Mouse (Mus musculus): Measurements from ENCODE around the gene Fbxo47.

Fbxo47 gene

DNA sequence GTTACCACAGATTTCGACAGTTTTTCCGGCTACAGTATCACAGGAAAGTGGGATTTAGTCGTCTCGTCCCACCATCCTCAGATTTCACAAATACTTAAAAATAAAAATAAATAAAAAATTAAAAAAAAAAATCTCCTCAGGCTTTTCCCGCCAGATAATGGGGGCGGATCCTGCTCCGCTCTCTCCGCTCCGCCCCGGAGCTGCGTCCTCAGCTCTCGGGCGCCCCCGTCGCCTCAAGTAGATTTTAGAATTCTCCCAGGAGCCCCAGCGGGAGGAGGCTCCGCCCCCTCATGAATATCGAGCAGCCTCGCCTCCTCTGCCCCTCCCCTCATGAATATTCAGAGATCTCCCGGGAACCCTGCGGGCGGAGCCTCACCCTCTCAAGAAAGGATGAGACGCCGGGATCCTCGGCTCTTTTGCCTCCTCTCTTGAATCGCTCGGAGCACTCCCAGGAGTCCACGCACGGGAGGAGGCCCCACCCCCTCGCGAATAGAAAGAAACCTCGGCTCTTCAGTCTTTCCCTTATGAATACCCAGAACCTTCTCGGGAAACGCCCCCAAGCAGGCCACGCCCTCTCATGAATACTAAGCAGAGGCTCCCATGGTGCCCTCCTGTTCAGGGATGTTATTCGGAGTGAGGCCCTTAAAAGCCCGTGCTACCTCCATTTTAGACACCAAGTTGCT is at the start of gene Fbxo47:
TSS of gene Fbxo47 (minus strand) at position 237 of the 683 bp plus-strand sequence.
- peak; percentile 96 for DNase-seq (ENCODE audit: low spot score)

DNA sequence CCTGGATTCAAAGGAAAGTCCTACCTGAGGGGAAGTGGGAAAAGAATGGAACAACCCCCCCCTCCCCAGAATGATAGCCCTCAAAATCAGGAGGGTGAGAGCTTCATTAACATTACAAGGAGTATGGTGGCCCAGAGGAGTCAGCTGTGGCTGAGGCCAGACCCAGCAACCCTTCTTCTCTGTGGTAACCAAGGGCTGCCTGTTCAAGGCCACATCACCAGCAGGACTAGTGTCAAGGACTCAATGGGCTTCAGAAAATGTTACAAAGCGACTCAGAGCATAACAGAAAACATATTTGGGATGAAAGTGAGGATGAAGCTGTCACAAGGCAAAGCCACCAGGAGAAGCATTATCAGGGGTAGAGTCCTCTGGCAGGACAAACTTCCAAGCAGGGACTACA is 49.6 kb upstream of the Fbxo47 start:
- DNase-seq (ENCODE audit: low spot score): no peak

DNA sequence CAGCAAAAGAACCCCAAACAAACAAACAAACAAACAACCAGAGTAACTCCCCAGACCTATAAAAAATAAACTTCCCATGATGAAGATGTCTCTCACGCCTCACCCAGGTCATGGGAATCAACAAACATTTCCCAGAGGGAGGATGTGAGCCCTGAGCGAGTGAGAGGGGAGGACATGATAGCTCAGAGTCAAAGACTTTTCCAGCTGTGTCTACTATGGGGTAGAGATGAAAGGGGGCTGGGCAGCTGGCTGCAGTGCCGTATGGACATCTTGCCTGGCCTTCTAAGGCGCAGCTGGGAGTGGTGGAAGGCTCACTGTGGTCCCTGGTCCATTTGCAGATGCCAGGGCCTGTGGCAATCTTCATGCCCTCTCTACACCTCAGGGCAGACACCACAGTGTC is 45.0 kb upstream of the Fbxo47 start:
- DNase-seq (ENCODE audit: low spot score): no peak

DNA sequence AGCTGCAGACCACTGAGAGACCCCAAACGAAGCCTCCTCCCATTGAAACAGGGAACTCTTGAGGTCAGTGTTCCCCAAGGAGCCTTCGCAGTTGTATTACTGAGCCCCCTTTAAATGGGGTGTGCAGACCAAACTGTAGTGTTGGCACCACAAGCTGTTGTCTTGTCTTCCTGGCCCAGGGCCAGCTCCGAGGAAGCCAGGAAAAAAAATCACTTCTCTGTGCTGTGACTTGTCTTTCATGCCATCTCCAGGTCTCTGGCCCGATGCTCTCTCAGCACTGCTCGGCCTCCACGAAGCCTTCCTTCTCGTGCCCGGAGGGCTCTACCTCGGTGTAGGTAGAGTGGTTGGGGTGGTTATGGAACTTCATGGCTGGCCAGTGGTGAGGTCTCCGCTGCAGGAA is 40.3 kb upstream of the Fbxo47 start:
- DNase-seq (ENCODE audit: low spot score): peak; percentile 35

DNA sequence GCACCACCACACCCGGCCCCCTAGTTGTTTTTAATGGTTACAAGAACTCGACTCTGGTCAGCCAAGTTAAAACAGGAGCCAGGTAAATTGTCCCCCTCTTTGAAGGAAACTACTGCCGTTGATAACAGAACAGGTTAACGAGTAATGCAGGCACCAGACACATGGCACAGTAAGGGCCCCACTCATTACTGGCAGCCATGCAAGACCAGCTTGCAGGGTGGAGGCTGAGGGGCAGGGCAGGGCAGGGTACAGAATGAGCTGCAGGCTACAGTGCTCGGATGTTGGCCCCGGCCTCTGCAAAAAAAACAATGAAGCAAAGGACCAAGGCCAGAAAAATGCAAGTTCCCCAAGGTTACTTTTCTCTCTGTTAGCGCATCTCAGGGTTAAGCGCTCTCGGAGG is 39.7 kb upstream of the Fbxo47 start:
- DNase-seq (ENCODE audit: low spot score): no peak

DNA sequence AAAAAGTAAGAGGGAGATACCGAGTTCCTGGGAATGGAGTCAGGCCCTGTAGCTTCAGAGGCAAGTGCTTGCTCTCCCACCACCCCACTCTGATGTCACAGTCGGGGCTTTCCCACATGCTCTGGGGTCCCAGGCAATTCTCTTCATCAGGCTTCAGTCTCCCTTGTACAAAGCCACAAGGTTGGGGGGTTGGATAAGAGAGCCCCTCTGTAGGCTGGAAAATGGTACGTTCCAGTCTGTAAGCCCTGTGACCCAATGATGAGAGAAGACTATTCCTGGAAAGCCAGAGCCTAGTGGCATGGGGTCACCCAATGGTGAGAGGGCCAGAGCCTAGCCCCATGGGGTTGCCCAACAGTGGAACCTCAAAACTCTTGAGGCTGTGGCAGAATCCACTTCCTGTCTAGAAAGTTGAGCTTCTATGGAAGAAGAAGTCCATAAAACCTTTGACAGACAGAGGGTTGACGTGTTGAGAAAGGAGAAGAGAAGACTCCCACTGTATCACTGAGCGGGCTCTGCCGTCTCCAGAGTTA is 32.1 kb upstream of the Fbxo47 start:
- DNase-seq (ENCODE audit: low spot score): no peak

DNA sequence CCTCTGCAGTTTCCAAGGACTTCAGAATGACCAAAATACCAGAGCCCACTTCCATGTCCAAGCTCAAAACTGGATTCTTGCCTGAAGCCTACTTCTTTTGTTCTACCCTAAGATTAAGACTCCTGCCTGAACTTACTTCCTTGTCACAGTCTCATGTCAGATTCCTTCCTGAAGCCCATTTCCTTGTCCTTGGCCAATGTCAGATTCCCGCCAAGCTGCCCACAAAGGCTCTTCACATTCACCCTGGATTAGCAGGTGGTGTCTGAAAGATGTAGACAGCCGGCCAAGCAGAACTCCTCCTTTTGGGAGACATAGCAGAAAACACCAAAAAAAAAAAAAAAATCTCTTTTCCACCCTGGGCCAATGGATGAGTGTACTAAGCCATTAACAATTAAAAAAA is 31.5 kb upstream of the Fbxo47 start:
- DNase-seq (ENCODE audit: low spot score): no peak

DNA sequence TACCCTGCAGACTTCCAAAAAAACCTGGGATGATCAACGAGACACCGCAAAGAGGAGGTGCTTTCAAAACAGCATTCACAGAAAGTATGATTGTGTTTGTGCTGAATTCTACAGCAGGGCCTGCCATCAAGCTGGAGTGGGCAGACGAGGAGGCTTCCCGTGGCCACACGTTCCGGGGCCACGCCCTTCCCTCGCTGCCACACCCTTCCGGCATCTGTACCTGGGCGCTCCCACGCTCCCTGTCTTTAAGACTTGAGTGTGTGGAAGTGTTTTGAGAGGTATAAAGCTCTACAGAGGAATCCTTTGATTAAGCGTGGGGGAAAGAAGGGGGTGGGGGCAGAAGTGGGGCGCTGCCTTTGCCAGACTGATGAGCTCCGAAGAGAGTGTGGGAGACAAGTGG is 29.2 kb upstream of the Fbxo47 start:
- no peak for DNase-seq (ENCODE audit: low spot score)

DNA sequence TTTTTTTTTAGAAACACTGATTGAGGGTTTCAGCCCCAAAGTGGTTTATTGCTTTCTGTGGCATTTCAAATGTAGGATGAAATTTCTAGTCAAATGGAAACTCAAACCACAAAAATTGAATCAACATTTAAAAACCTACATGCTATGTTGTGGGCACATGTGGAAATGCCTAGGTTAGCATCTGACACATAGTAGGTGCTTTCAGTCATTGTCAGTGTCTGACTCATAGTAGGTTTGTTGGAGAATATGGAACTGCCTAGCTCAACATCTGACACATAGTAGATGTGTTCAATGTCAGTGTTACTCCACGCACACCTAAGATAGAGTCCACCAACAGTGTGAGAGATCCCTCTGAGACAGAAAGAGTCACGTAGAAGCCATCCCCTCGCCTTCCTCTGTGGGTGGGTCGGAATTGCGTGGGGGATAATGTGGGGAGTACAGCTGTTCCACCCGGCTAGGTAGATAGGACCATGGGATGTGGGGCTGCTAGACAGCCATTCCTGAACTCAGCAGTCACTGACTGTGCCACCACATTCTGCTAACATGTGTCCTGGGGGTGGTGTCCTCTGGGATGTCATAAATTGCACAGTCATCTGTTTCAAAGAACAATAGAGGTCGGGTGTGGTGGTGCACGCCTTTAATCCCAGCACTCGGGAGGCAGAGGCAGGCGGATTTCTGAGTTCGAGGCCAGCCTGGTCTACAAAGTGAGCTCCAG is 24.8 kb upstream of the Fbxo47 start:
- DNase-seq (ENCODE audit: low spot score): no peak

DNA sequence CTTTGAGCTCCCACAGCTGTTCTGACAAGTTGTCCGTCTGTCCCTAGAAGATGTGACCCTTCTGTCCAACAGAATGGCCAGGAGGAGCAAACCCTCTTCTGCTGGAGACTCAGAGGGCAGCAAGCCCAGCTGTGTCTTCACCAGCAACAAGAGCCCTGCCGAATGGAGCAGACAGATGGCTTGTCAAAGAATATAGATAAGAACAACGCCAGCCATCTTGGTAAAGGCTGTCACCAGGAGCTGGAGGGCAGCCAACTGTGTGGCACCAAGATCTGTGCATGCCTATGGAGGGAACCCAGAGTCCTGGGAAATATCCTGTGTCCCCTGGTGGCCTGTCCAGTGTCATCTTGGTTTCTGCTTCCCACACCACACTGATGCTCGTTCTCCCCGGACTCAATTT is 24.0 kb upstream of the Fbxo47 start:
- no peak for DNase-seq (ENCODE audit: low spot score)

DNA sequence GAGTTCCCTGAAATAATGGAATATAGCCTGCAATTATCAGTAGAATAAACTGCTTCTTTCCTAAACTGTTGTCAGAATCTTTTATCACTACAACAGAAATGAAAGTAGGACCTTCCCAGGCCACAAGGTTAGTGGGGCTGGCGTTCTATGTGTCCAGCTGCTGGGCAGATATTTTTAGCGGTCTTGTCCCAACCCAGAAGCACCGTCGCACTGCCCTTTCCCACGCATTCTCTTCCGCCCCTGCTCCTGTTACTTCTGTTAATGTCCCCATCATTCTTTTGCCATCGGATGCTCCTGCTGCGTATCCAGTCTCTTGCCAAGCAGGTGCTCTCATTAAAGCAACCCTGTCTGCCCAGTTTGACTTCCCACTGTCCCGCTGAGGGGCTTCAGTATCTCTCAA is 23.0 kb upstream of the Fbxo47 start:
- DNase-seq (ENCODE audit: low spot score): no peak

DNA sequence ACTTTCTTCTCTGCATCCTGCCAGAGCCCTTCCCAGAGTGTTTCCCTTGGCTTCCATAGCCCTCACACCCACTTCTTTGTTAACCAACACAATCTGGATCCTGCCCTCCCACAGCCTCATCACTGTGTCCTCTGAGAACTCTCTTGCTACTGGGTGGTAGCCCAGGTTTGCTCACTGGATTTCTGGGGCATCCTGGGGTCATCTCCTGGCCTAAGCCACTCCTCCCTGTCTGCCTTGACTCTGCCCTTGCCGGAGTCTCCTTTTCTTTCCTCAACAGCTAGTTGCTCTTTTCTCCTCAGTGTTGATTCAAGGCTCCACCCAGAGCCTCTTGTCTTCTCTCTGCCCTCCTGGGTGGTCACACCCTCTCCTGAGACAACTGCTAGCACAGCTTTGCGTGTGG is 22.0 kb upstream of the Fbxo47 start:
- no peak for DNase-seq (ENCODE audit: low spot score)

DNA sequence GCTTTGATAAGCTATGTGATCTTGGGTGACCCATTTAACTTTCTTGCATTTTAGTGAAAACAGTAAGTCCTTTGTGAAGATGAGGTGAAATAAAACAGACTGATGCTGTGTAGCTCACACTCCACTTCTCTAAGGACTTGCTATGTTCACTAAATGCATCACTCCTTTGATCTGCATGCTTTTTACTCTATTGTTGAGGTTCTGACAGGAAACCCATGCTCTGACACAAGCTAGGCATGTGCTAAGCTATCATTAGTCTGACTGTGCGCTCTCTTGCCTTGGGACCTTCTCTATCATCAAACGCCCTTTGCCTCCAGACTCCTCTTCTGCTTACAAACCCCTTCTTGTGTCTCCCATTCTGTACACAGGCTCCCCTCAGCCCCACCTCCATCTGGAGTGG is 21.6 kb upstream of the Fbxo47 start:
- DNase-seq (ENCODE audit: low spot score): no peak

DNA sequence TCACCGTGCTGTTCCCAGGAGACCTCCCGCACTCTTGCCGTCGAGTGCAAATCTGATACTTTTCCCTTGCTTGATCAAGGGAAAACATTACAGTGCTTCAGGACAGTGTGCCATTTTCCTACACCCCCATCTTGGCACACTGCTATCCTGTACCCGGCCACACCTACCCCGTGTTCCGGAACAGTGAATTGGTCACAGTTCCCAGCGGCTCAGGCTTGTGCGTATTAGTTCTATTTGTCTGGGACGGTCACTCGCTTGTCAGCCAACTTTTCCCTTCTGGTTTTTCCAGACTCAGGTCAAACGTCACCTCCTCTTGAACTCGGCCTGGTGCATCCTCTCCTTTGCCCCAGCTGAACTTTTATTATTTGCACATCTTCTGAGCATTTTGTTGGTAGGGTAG is 20.8 kb upstream of the Fbxo47 start:
- DNase-seq (ENCODE audit: low spot score): no peak

DNA sequence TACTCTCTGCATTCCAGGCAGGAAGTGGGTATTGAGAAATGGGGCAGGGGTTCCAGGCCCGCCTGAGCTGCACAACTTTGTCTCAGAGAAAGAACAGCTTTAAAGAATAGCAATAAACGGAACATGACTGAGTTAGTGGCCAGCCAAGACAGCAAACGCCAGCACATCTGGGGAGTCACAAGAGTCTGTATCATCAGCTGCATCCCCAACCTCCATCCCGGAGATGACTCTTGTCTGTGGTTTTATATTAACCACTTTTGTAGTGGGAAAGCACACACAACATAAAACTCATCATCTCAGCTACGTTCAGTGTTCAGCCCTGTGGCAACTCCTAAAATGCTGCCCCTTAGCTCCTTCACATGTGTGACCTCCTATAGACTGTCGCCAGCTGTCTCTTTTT is 17.9 kb upstream of the Fbxo47 start:
- DNase-seq (ENCODE audit: low spot score): no peak

DNA sequence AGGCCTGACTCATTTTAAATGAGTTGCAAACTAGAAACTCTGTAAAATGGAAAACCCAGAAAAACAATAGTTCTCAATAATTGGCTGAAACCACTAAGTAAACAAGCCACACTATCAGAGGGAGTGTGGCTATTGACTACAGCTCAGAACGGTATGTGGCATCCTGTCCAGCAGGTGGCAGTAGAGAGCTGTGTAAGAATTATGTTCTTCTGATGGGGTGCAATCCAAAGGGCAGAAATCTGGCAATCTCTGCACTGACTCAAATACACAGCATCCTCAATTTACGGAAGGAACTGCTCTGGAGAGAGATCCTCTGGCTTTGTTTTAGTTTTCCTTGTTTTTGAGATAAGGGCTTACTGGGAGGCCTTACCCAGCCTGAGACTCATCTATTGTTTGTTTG is 15.9 kb upstream of the Fbxo47 start:
- DNase-seq (ENCODE audit: low spot score): peak; percentile 73

DNA sequence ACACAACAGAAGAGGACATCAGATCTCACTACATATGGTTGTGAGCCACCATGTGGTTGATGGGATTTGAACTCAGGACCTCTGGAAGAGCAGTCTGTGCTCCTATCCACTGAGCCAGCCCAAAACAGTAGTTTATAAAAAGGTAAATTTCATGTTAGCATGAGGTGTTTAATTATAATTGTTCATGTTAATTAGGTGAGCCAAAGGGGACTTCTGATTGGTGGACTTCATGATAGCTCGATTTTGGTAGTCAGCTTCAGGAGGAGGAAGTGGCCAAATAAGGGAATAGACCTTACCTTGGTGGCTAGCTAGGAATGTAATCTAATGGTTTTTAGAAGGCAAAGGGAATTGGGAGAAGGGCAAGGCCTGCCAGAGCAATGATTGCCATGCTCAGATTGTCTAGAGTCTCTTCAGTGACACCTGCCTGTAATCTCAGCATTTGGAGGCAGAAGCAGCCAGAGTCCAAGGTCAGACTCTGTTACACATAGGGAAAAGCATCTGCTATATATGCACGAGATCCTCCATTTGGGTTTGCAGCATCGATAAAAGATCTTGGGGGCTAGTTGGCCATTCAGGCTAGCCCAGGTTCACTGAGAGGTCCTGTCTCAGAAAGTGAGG is 13.7 kb upstream of the Fbxo47 start:
- DNase-seq (ENCODE audit: low spot score): no peak

DNA sequence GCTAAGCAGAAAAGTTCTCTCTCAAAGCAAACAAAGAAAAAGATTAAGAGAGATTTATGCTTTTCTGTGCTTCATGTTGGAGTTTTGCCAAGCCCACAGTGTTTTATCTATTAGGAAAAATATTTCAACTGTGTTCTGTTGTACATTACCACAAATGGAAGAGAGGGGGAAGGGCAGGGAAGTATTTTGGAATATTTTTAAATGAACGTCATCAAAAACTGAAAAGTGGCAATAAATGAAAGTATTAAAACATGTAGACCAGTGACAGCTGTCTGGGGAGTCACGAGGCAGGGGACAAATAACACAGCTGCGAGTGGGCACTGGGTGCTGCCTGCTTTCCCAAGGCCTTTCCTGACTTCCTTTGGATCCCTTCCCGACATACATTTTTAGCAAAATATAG is 12.7 kb upstream of the Fbxo47 start:
- DNase-seq (ENCODE audit: low spot score): no peak

DNA sequence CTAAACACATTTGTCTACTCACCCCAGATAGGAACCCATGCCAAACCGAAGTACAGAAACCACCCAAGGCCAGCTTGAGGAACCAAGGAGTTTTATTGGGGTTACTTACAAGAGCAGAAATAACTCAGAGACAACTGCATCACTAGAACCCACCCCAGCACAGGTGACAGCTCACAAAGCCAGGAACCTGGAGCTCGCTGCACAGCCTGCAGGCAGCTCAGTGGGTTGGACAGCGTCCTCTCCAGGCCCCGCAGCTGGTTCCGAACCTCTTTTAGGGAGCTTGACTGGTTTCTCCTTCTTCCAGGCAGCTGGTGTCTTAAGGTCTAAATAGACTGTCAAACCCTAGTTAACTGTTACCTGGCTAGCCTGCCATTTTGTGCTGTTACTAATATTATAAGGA is 7.9 kb upstream of the Fbxo47 start:
- no peak for DNase-seq (ENCODE audit: low spot score)

DNA sequence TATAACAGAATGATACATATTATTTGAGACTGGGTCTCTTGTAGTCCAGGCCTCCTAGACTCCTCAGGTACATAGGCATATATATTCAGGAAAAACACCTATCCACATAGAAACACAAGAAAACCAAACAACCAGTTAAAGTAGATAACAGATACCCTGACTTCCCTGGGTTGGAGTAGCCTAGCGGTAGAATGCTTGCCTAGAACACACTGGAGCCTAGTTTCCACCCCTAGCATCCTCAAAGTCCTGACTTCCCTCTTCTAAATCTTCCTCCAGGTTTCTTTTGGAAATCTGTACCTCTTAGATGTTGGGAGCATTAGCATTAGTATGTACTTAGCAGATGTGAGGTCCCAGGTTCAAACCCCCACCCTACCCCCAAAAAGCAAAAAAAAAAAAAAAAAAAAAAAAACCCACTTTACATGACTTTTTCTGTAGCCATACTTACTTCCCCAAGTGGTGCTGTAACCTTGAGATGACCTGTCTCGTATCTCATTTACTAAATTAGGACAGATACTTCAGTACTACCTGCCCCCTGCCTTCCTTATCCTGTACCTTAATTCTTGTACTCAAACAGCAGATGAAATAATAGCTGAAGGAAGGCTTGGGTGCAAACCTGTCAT is 1.5 kb upstream of the Fbxo47 start:
- no peak for DNase-seq (ENCODE audit: low spot score)

DNA sequence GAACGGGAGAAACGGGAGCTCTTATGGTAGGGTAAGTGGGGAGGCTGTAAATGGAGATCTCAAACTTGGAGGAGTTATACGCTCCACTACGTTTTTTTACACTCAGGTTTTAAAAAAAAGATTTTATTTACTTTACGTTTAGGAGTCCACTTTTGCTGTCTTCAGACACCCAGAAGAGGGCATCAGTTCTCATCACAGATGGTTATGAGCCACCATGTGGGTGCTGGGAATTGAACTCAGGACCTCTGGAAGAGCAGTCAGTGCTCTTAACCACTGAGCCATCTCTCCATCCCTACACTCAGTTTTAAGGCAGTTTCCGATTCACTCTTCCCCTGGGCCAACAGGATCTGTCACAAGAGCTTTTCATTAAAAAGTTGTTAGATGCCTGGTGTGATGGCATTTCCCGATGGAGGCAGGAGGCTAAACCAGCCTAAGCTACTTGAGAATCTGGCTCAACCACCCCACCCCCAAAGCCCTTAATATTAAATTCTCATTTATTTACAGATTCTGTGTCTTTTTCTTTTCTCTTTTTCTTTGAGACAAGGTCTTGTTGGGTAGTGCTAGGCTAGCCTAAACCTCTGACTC is 739 bp upstream of the Fbxo47 start:
- no peak for DNase-seq (ENCODE audit: low spot score)

DNA sequence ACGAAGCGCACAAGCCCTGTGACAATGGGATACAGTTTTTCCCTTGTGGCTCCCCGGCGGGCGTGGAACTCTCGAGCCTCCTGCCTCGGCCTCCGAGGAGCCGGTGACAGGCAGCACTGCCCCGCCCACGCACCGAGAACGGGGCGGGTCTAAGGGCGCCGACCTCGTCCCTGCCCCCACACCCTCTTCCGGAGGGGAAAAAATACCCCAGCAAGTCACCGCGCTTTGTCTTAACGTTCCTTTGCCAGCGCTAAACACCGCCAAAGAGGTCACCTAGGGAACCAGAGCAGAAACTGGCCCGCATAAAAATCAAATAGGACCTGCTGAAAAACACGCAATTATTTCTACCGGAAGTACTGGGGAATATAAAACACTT is 424 bp downstream of the Fbxo47 start:
- peak; percentile 71 for DNase-seq (ENCODE audit: low spot score)

DNA sequence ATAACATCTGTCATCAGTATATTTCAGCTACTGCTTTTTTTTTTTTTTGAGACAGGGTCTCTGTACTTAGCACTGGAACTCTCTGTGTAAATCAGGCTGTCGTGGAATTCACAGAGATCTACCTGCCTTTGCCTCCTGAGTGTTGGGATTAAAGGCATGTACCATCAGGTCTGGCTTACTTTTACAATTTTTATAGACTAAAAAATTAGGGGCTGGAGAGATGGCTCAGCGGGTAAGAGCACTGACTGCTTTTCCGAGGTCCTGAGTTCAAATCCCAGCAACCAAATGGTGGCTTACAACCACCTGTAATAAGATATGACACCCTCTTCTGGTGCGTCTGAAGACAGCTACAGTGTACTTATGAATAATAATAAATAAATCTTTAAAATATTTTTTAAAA is 3.6 kb downstream of the Fbxo47 start:
- DNase-seq (ENCODE audit: low spot score): no peak
